Mouse (Mus musculus) CD4-positive, CD25-positive, alpha-beta regulatory T cell, adult 9 weeks (primary cell): ENCODE results near the gene Gpr143. TPM values are rescaled to one million over a fixed set of nuclear protein-coding genes. Genes with fewer than 3 reads are reported as not detected.

Experiments
- polyA plus RNA-seq: library from polyadenylated mRNA; unstranded; fragments of 100-300 nt; shearing (Covaris generic); gene quantifications from one replicate; pipeline ENCODE4 v1.2.1, GENCODE M21; 2017

Gene Gpr143
- polyA plus RNA-seq, result not detected

DNA sequence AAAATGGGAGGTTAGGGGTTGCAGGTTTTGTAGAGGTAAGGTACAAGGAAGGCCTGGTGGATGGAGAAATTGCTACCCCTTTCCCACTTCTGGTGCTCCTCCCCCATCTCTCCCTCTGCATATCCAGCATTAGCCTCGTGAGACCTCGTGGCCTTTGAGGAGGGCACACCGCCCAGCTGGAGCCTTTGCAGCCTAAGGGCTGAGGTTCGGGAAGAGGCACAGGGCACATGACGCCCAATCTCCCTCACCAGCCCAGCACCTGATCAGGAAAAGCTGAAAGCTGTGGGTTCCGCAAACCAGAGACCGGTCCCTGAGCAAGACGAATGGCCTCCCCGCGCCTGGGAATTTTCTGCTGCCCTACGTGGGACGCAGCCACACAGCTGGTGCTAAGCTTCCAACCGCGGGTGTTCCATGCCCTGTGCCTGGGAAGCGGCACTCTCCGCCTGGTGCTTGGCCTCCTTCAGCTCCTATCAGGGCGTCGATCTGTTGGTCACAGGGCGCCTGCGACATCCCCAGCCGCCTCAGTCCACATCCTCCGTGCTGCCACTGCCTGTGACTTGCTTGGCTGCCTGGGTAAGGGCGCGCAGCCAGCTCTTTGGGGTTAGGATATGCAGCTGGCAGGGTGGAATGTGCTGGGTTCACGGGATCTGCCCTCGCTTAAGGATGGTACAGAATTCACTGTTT lies at the start of gene Gpr143:
Gene Gpr143 (plus strand): TSS at position 202 of the 684 bp plus-strand sequence.

DNA sequence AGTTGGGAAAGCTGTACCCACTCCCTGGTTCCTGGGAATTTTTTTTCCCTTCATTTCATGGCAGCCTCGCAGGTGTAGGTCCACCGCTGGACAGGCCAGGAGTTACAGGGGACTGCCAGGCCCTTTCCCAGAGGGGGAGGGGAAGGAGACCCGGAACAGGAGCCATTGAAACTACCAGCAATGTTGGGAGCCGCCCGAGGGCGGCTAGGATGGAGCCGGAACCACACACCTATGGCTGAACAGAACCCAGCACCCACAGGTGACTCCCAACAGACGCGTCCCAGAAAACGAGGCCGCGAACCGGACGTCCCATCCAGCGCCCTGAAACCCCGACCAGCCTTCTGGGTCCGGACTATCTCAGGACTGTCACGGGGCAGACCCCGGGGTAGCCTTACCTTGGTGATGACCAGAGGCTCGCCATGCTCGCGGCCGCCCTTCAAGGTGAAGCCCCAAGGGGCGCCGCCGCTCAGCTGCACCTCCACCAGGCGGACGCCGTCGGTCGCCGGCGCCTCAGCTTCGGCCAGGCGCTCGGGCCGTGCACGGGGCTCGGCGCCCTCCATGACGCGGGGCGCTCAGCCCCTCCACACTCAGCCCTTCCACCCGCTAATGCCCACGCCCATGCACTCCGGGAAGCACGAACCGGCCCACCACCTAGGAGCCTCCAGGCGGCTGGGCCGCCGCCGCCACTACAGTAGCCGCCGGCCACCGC lies 12.7 kb upstream of the Gpr143 start, which contains the start of gene Shroom2:
Gene Shroom2 (minus strand): TSS at position 575 of the 709 bp plus-strand sequence.

Other genes with a start within 250 kb of the Gpr143 start
- not detected for gene Cldn34a, start 218.6 kb upstream of the Gpr143 start, polyA plus RNA-seq
- gene Shroom2, start 12.5 kb upstream of the Gpr143 start, polyA plus RNA-seq, result not detected
- not detected for gene Usp51, start 224.5 kb downstream of the Gpr143 start, polyA plus RNA-seq